8 mouse cellular contexts compared by ENCODE assay signal in genomic region chr9:85588077-85588476, GRCm38 (mm10).
DNase-seq lines count a peak whose midpoint lies in the region; ATAC-seq lines count a peak whose summit lies in the region.

No protein-coding gene starts in this region.

- H3K9me3 ChIP-seq in hindbrain, embryonic 11.5 days (ENCODE audit: control insufficient read depth, low read length): no peaks in the 10 kb centered on the region
- H3K9me3 ChIP-seq in hindbrain, embryonic 12.5 days (replicated peaks): no peaks in the 10 kb centered on the region; the same call in 1 of the 2 replicates
- peaks cover 7% of the 10 kb centered on the region; the same call in 1 of the 2 replicates for H3K9me3 ChIP-seq in forebrain, embryonic 13.5 days (replicated peaks)

- H3K27me3 ChIP-seq in hindbrain, embryonic 11.5 days (ENCODE audit: control insufficient read depth, insufficient read depth, low read length): no peaks in the 10 kb centered on the region
- H3K27me3 ChIP-seq in hindbrain, embryonic 12.5 days: no peaks in the 10 kb centered on the region
- no peaks in the 10 kb centered on the region for H3K27me3 ChIP-seq in forebrain, embryonic 13.5 days

- no peak overlapping the region for H3K4me3 ChIP-seq in hindbrain, embryonic 11.5 days (ENCODE audit: low read depth, low read length)
- no peak overlapping the region for H3K4me3 ChIP-seq in hindbrain, embryonic 12.5 days
- H3K4me3 ChIP-seq in forebrain, embryonic 13.5 days: no peak overlapping the region

- no peak overlapping the region for H3K27ac ChIP-seq in hindbrain, embryonic 11.5 days (ENCODE audit: low read depth, low read length)
- no peak overlapping the region for H3K27ac ChIP-seq in hindbrain, embryonic 12.5 days
- no peak overlapping the region for H3K27ac ChIP-seq in forebrain, embryonic 13.5 days

- ATAC-seq in hindbrain, embryonic 11.5 days (ENCODE audit: low FRiP score): peak; percentile 27
- ATAC-seq in hindbrain, embryonic 12.5 days (ENCODE audit: low FRiP score): no peak
- ATAC-seq in forebrain, embryonic 13.5 days: peak; percentile 62; the same call in 1 of the 2 replicates
- peak; percentile 99 for ATAC-seq in megakaryocyte, adult 5-6 weeks (ENCODE audit: poor library complexity, severe bottlenecking)
- no peak for ATAC-seq in activated CD4-positive, CD25-positive, alpha-beta regulatory T cell, adult 4 months

- no peaks in the 10 kb centered on the region for H3K36me3 ChIP-seq in hindbrain, embryonic 11.5 days (ENCODE audit: control insufficient read depth, insufficient read depth, low read length)
- no peaks in the 10 kb centered on the region for H3K36me3 ChIP-seq in hindbrain, embryonic 12.5 days
- H3K36me3 ChIP-seq in forebrain, embryonic 13.5 days (ENCODE audit: poor library complexity, severe bottlenecking): no peaks in the 10 kb centered on the region

- 55% methylated on average over 2 of the region's 2 CpGs for WGBS in hindbrain, embryonic 11.5 days
- 50% methylated on average over 2 of the region's 2 CpGs for WGBS in hindbrain, embryonic 12.5 days
- 39% methylated on average over 2 of the region's 2 CpGs for WGBS in forebrain, embryonic 13.5 days

- DNase-seq in hindbrain, embryonic 11.5 days (ENCODE audit: low spot score): peak; percentile 46
- DNase-seq in A20 (ENCODE audit: low read depth, low spot score) (peak; percentile 38), R1 (ENCODE audit: low read depth, low spot score) (peak; percentile 46)
- DNase-seq in kidney, postnatal 14 days: peak; percentile 31

- H3K4me1 ChIP-seq in hindbrain, embryonic 11.5 days (replicated peaks; ENCODE audit: control insufficient read depth, insufficient read depth, low read length): no peaks in the 10 kb centered on the region
- H3K4me1 ChIP-seq in hindbrain, embryonic 12.5 days: no peaks in the 10 kb centered on the region
- no peaks in the 10 kb centered on the region for H3K4me1 ChIP-seq in forebrain, embryonic 13.5 days

- no peak overlapping the region for H3K4me2 ChIP-seq in hindbrain, embryonic 11.5 days (replicated peaks; ENCODE audit: low read depth, low read length)
- no peak overlapping the region for H3K4me2 ChIP-seq in hindbrain, embryonic 12.5 days (replicated peaks)
- H3K4me2 ChIP-seq in forebrain, embryonic 13.5 days: no peak overlapping the region

- no peak overlapping the region for H3K9ac ChIP-seq in hindbrain, embryonic 11.5 days (ENCODE audit: low read depth, low read length)
- no peak overlapping the region for H3K9ac ChIP-seq in hindbrain, embryonic 12.5 days
- no peak overlapping the region for H3K9ac ChIP-seq in forebrain, embryonic 13.5 days

Comparison
In these comparisons a context has a peak if more than half of its experiments do, and no peak if none do; other contexts are left out.
1. ATAC-seq: peak in hindbrain, embryonic 11.5 days (single experiment), forebrain, embryonic 13.5 days (single experiment) and megakaryocyte, adult 5-6 weeks (single experiment); none in hindbrain, embryonic 12.5 days (single experiment) and activated CD4-positive, CD25-positive, alpha-beta regulatory T cell, adult 4 months (single experiment).
2. Peak in every context shown above with its lines, with median percentiles within 50 percentile points of each other: DNase-seq.